Mouse (Mus musculus) kidney, postnatal 10 days (tissue): Measurements from ENCODE around the gene Etnk2.
A peak's percentile ranks its signal among the peaks of the same experiment; 100 is the strongest.

ENCODE experiments used
- DNase-seq: peaks from one replicate; pipeline ENCODE4 v3.0.0; 2021; ENCODE audit warnings: mixed read lengths

The Etnk2 gene

DNA sequence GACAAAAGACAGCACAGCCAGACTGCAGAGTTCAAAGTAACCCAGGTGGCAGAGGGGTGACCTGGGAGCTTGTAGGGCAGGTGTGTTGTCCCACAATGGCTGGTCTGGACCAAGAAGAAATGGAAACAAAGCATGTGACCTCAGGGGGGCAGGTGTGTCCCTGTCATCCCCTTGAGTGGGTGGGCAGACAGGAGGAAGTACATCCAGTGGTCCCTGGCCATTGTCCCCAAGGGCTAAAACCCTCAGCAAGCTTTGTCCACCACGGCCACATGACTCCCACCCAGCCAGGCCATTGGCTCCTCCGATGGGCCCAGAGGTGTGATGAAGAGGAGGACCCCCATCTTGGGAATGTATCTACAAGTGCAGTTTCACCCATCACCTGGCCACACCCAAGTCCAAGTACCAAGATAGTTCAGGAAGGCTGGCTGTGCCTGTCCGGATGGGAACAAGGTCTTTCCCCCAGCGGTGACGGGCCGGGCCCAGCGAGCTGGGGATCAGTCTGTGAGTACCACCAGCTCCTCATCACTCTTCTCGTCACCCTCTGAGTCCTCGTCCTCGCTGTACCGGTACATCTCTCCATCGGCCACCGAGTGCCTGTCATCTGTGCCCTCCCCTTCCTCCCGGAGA, 19.9 kb downstream of the Etnk2 start:
- DNase-seq = no peak

- peak; percentile 86 for DNase-seq
Measured at GRCm38 (mm10) chr1:133385506-133385905, 22.1 kb downstream of the Etnk2 start.

GRCm38 (mm10) chr1:133386209-133386608, 22.8 kb downstream of the Etnk2 start:
- no peak for DNase-seq

DNA sequence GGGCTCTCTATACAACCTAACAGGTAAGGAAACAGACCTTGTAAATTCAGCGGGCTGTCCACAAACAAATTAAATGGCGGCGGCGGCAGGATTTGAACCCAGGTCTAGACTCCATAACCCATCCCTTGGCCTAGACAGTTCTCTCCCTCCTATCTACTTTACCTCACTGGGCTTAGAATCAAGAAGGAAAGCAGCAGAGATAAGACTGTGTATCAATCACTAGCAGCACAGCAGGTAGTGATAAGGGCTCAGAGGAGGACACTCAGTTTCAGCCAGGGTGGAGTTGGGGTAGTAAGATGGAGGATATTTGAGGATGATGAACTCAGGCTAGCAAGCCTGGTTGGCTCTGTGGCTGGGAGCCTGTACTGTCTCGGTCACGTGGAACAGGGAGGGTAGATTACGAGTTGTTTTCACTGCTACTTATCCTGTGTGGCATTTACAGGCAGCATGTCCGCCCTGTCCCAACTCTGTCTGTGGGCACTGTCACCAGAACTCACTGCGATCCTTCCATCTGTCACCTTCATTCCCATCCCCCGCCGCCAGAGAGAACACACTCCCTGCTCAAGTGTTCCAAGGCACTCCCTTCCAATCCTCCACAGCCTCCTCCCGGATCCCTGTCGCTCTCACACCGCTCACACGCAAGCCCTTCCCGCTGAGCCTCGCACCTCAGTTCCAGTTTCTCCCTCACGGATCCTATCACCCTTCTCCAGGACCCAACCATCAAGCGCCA, 24.3 kb downstream of the Etnk2 start:
- no peak for DNase-seq

GRCm38 (mm10) chr1:133394702-133395101, 31.3 kb downstream of the Etnk2 start:
- DNase-seq = no peak

- DNase-seq = no peak
Measured at GRCm38 (mm10) chr1:133396693-133397092, 33.3 kb downstream of the Etnk2 start.

- no peak for DNase-seq
Measured at GRCm38 (mm10) chr1:133397094-133397482, 33.7 kb downstream of the Etnk2 start.

DNA sequence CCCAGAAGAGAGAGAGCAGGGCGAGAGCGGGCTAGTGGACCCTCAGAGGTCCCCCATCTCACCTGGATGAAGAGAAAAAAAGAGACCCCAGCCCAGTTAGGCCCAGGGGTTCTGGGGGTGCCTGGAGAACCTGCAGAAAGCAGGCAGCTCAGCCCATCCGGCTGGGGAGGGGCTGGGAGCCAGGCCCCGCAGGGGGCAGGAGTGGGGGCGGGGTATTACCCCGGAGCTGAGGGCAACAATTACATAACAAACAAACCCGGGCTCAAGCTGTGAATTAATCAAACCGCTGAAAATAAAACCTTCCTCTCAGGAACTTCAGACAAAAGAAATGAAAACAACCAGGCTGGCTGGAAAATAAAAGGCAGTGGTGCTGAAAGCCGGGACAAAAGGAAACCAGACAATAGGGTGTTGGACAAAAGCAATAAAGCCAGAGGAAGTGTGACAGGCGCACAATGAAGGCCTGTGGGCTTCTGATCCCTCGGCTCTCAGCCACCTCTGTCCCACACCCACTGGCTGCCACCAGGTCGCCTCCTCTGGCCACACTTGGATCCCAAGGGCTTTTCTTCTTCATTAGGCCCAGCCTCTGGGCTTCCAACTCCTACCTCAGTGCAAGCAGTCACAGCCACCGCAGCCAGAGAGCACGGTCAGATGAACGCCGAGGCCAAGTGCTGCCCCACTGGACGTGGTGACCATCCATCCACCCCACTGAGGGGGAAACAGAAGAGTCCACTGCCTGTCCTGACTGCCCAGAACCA, 34.3 kb downstream of the Etnk2 start:
- peak; percentile 63 for DNase-seq

GRCm38 (mm10) chr1:133400014-133400725, 36.8 kb downstream of the Etnk2 start:
- DNase-seq = no peak

- no peak for DNase-seq
Measured at GRCm38 (mm10) chr1:133404005-133404404, 40.6 kb downstream of the Etnk2 start.

DNA sequence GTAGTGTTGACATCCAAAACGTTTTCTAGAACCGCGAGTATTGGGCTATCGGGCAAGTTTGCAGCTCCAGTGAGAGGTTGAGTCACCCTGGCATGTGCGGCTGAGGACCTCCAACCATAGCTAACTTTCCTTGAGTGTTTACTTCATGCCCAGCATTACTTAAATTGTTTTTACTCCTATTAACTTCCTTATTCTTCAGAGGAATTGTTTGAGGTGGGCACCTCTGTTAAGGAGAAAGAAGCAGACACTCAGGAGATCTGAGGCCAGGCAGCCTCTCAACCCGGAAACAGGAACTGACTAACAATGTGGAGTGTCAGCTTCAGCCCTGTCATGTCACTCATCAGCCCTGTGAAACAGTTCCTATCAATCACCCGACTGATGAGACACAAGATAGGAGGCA, 43.2 kb downstream of the Etnk2 start:
- no peak for DNase-seq

- no peak for DNase-seq
Measured at GRCm38 (mm10) chr1:133407436-133407835, 44.1 kb downstream of the Etnk2 start.

GRCm38 (mm10) chr1:133408321-133408720, 44.9 kb downstream of the Etnk2 start:
- DNase-seq = no peak

DNA sequence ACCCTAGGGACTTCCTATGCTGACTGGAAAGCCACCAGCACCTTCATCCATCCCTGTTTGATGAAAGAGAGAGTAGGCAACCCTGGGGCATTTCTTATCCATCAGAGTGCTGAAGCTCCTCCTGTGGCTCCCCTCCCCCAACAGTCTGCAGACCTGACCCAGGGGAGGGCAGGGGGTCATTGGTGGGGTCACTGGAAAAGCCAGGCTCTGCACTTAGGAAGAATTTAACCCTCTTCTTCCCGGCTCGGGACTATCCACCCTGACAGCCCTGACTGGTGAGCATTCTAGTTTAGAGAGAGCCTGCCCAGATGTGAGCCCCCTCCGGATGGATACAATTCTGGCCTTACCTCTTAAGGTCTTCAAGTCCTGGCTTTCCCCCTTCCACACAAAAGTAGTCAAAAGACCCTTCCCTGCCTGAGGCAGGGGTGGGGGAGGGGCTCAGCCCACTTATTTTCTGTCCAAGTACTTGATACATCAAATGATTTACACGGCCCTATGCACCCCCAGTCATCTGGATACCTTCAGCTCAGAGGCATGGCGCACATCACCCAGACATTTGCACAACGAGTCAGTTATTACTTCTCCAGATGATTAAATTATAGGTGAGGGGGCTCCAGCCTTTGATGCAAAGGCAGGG, 45.6 kb downstream of the Etnk2 start:
- DNase-seq = peak; percentile 37

DNA sequence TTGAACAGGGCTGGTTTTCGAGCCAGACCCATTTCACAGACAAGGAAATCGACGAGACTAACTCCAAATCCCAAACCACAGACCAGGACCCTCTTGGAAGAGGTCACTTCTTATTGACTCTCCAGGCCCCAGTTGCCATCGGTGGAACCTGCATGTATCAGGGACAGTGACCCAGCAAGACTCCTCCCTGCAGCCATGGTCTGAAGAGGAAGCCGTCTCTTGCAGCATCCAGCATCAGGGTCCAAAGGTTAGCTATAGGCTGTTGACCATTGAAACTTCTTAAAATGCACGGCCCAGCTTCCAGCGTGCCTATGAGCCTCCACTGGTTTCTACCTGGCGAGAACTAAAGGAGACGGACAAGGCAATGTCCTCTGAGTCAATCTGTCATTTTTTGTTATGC, 46.4 kb downstream of the Etnk2 start:
- DNase-seq = peak; percentile 36

GRCm38 (mm10) chr1:133411506-133412147, 48.3 kb downstream of the Etnk2 start:
- peak; percentile 13 for DNase-seq

- DNase-seq = peak; percentile 71
Measured at GRCm38 (mm10) chr1:133412941-133413340, 49.6 kb downstream of the Etnk2 start.

- peak; percentile 51 for DNase-seq
Measured at GRCm38 (mm10) chr1:133415086-133415485, 51.7 kb downstream of the Etnk2 start.

GRCm38 (mm10) chr1:133415505-133415904, 52.1 kb downstream of the Etnk2 start:
- no peak for DNase-seq

DNA sequence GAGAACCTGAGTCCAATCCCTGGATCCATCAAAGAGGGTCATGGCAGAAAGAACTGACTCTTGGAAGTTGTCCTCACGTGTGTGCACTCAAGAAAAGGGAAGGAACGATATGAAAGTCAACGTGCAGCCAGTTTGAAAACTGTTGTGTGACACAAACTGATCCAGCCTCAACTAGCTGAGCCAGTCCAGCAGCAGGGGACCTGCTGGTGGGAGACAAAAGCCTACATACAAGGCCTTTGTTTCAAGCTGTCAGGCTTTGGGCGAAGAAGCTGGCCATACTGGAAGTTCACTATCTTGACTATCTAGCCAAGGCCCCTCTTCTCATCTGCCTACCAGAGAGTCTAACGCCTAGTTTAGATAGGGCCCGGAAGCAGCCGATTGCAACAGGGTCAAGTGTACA, 53.1 kb downstream of the Etnk2 start:
- no peak for DNase-seq

DNA sequence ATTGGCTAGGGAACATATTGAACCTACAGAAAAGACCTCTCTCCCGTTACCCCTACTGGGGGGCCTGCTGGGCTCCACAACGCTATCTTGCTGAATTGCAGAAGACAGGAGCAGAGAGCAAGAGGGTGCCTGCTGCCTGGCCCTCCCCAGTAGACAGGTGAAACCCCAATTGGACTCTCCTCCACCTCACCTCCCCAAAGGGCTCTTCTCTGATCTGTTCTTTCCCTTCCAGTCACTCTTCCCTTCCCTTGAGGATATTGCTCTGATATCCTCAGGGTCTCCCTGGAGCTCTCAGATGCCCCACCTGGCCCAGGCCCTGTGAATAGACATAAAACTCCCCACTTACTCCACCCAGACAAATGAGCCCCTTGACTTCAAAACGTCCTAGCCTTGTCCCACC, 53.7 kb downstream of the Etnk2 start:
- no peak for DNase-seq

GRCm38 (mm10) chr1:133417539-133417938, 54.2 kb downstream of the Etnk2 start:
- no peak for DNase-seq
